Comparison of ENCODE assay signal across 7 mouse cellular contexts in the genomic region with DNA sequence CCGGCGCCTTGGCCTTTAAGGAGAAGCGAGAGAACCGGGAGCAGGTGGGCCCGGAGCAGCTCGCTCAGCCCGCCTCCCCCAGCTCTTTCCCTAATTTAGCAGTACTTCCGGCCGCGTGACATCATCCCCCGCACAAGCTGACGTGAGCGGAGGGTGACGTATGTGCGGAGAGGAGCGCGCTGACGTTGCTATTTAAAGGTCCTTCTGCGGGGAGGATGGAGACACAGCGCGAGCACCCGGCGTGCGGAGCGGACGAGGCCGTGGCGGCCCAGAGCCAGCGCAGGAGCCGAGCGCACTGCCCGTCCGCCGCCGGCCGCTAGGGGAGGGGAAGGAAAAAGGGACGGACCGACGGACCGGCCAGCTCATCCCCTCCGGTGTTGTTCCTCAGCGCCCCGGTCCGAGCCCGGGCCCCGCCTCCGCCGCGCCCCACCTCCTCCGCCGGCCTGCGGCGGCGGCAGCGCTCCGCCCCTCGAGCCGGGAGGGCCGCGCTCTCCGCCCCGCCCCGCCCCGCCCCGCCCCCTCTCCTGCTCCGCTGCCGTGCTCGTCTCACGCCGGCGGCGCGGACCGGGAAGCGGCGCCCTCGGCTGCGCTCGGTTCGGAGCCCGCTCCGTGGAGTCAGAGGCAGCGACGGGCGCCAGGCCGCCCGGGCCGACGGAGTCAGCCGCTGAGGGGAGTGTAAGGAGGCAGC. TPM values are rescaled to one million over a fixed set of nuclear protein-coding genes. Genes with fewer than 3 reads are reported as not detected.
DNase-seq lines count a peak whose midpoint lies in the region; ATAC-seq lines count a peak whose summit lies in the region.

No protein-coding gene starts in this region.

- no peaks in the 10 kb centered on the region for H3K27me3 ChIP-seq in embryonic facial prominence, embryonic 11.5 days (ENCODE audit: control insufficient read depth, insufficient read depth, low read length)
- no peaks in the 10 kb centered on the region for H3K27me3 ChIP-seq in limb, embryonic 10.5 days (ENCODE audit: low read depth, poor library complexity, severe bottlenecking)
- no peaks in the 10 kb centered on the region for H3K27me3 ChIP-seq in midbrain, embryonic 13.5 days

- peak; percentile 95 for DNase-seq in adrenal gland, postnatal 14 days
- DNase-seq in embryonic facial prominence, embryonic 11.5 days (ENCODE audit: low spot score): peak; percentile 96
- DNase-seq in kidney, adult 11 months: peak; percentile 96
- DNase-seq in limb, embryonic 10.5 days (ENCODE audit: low spot score): peak; percentile 95
- DNase-seq in spleen, adult 12 weeks (ENCODE audit: low spot score): peak; percentile 91

- 0% methylated on average over 58 of the region's 90 CpGs for WGBS in embryonic facial prominence, embryonic 11.5 days
- WGBS in limb, embryonic 10.5 days: under 1% methylated on average over 72 of the region's 90 CpGs
- WGBS in midbrain, embryonic 13.5 days: under 1% methylated on average over 90 of the region's 90 CpGs

- peak overlapping the region; percentile 96 for H3K27ac ChIP-seq in embryonic facial prominence, embryonic 11.5 days (replicated peaks; ENCODE audit: low read depth, low read length)
- H3K27ac ChIP-seq in limb, embryonic 10.5 days: peak overlapping the region; percentile 98
- H3K27ac ChIP-seq in midbrain, embryonic 13.5 days: peak overlapping the region; percentile 98

- peaks cover 3% of the 10 kb centered on the region; the same call in 1 of the 2 replicates for H3K4me1 ChIP-seq in embryonic facial prominence, embryonic 11.5 days (ENCODE audit: control insufficient read depth, insufficient read depth, low read length)
- H3K4me1 ChIP-seq in limb, embryonic 10.5 days: peaks cover 39% of the 10 kb centered on the region
- H3K4me1 ChIP-seq in midbrain, embryonic 13.5 days (replicated peaks): peaks cover 44% of the 10 kb centered on the region

- H3K4me3 ChIP-seq in embryonic facial prominence, embryonic 11.5 days (ENCODE audit: low read depth, low read length): peak overlapping the region; percentile 87
- H3K4me3 ChIP-seq in limb, embryonic 10.5 days: peak overlapping the region; percentile 94
- H3K4me3 ChIP-seq in midbrain, embryonic 13.5 days (replicated peaks): peak overlapping the region; percentile 83

- H3K4me2 ChIP-seq in embryonic facial prominence, embryonic 11.5 days (ENCODE audit: low read depth, low read length): peak overlapping the region; percentile 64
- H3K4me2 ChIP-seq in midbrain, embryonic 13.5 days (replicated peaks): peak overlapping the region; percentile 74

- no peaks in the 10 kb centered on the region for H3K36me3 ChIP-seq in embryonic facial prominence, embryonic 11.5 days (replicated peaks; ENCODE audit: control insufficient read depth, insufficient read depth, low read depth, low read length)
- no peaks in the 10 kb centered on the region for H3K36me3 ChIP-seq in limb, embryonic 10.5 days
- no peaks in the 10 kb centered on the region for H3K36me3 ChIP-seq in midbrain, embryonic 13.5 days

- peak overlapping the region; percentile 90 for H3K9ac ChIP-seq in embryonic facial prominence, embryonic 11.5 days (replicated peaks; ENCODE audit: low read length)
- H3K9ac ChIP-seq in midbrain, embryonic 13.5 days (replicated peaks): peak overlapping the region; percentile 88

- H3K9me3 ChIP-seq in embryonic facial prominence, embryonic 11.5 days (replicated peaks; ENCODE audit: control insufficient read depth, low read length): no peaks in the 10 kb centered on the region
- no peaks in the 10 kb centered on the region for H3K9me3 ChIP-seq in limb, embryonic 10.5 days (replicated peaks)
- no peaks in the 10 kb centered on the region for H3K9me3 ChIP-seq in midbrain, embryonic 13.5 days

- ATAC-seq in embryonic facial prominence, embryonic 11.5 days (replicated peaks; ENCODE audit: insufficient number of reproducible peaks, low FRiP score, low TSS enrichment, low read depth): peak; percentile 98
- ATAC-seq in granulocyte monocyte progenitor cell, adult 5-6 weeks (replicated peaks; ENCODE audit: poor library complexity, severe bottlenecking): peak; percentile 82
- peak; percentile 98 for ATAC-seq in midbrain, embryonic 13.5 days

RNA-seq across cellular contexts. Expression of a gene that starts 4.3 kb away (rescaled TPM):
- 21.3 and 33.3 TPM in 2 replicates for total RNA-seq in adrenal gland, postnatal 14 days (2021)
- polyA plus RNA-seq in embryonic facial prominence, embryonic 11.5 days (2014; fragmentation: Nextera tagmentation; extraction: Ambion mirVana): 8.8 and 11.4 TPM in 2 replicates
- 11.0 and 13.0 TPM in 2 replicates for total RNA-seq in granulocyte monocyte progenitor cell, adult 5-6 weeks (2014; fragmentation: Nextera tagmentation)
- 13.7 and 18.4 TPM in 2 replicates for total RNA-seq in granulocyte monocyte progenitor cell, adult 5-6 weeks (2017)
- 9.2 and 9.6 TPM in 2 replicates for polyA plus RNA-seq in limb, embryonic 10.5 days (2016; fragmentation: Nextera tagmentation; extraction: Ambion mirVana)
- 9.6 and 10.0 TPM in 2 replicates for polyA plus RNA-seq in midbrain, embryonic 13.5 days (2015; fragmentation: Nextera tagmentation; extraction: Ambion mirVana)

Comparison
In these comparisons a context has a peak if more than half of its experiments do, and no peak if none do; other contexts are left out.
1. Peak in every context shown above with its lines: DNase-seq, ATAC-seq, H3K4me3 ChIP-seq and H3K27ac ChIP-seq.